ENCODE assay signal across 8 mouse cellular contexts in the genomic region with DNA sequence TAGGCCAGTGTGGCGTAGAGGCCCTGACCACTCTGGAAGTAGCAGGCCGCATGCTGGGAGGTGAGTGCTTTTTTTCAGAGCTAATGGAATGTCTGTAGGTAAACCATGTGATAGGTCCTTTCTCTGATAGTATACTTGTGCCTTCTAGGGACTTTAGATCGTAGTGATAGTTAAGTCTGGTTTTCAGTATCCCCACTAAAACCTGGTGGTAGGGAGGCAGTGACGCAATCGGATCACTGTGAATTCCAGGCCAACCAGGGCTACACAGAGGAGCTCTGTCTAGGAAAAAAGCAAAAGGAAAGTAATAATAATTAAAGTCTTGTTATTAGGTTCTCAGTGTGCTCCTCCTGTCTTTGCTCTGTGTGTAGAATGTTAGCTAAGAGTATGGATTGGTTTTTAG. TPM values are rescaled to one million over a fixed set of nuclear protein-coding genes. Genes with fewer than 3 reads are reported as not detected.
DNase-seq lines count a peak whose midpoint lies in the region; ATAC-seq and TF ChIP-seq lines count a peak whose summit lies in the region.

No protein-coding gene starts in this region.

- 43% methylated on average over 5 of the region's 5 CpGs for WGBS in forebrain, embryonic 12.5 days
- 13% methylated on average over 5 of the region's 5 CpGs for WGBS in liver, embryonic 12.5 days (ENCODE audit: insufficient replicate concordance)

- H3K4me2 ChIP-seq in forebrain, embryonic 12.5 days: peak overlapping the region; percentile 84
- peak overlapping the region; percentile 86 for H3K4me2 ChIP-seq in liver, embryonic 12.5 days

- DNase-seq in gastrocnemius, adult 2 months: no peak
- no peak for DNase-seq in gastrocnemius, postnatal 14 days
- peak; percentile 39 for DNase-seq in 3T3-L1 (ENCODE audit: low read depth, low spot score)
- no peak for DNase-seq in left cerebral cortex, adult 11 months (ENCODE audit: low spot score)
- no peak for DNase-seq in thymus, adult 18-20 months
- DNase-seq in cerebellum, adult 18-20 months: no peak

- peak overlapping the region; percentile 93 for H3K9ac ChIP-seq in forebrain, embryonic 12.5 days
- peak overlapping the region; percentile 94 for H3K9ac ChIP-seq in liver, embryonic 12.5 days

- H3K4me1 ChIP-seq in forebrain, embryonic 12.5 days: peaks cover 39% of the 10 kb centered on the region
- peaks cover 61% of the 10 kb centered on the region for H3K4me1 ChIP-seq in liver, embryonic 12.5 days

- H3K27ac ChIP-seq in gastrocnemius, adult 2 months: peak overlapping the region; percentile 98
- no peak overlapping the region; the same call in 1 of the 2 replicates for H3K27ac ChIP-seq in forebrain, embryonic 12.5 days
- peak overlapping the region; percentile 86 for H3K27ac ChIP-seq in liver, embryonic 12.5 days

- no peaks in the 10 kb centered on the region for H3K27me3 ChIP-seq in forebrain, embryonic 12.5 days
- no peaks in the 10 kb centered on the region for H3K27me3 ChIP-seq in liver, embryonic 12.5 days (replicated peaks)

- ATAC-seq in forebrain, embryonic 12.5 days (ENCODE audit: low FRiP score): no peak; the same call in 1 of the 2 replicates
- no peak for ATAC-seq in liver, embryonic 12.5 days

- TF ChIP-seq CTCF in gastrocnemius, adult 2 months (IDR thresholded peaks at IDR 0.05): no peak

- peak overlapping the region; percentile 74 for H3K4me3 ChIP-seq in gastrocnemius, adult 2 months
- peak overlapping the region; percentile 86 for H3K4me3 ChIP-seq in forebrain, embryonic 12.5 days (replicated peaks)
- peak overlapping the region; percentile 95 for H3K4me3 ChIP-seq in liver, embryonic 12.5 days

- peaks cover 46% of the 10 kb centered on the region for H3K36me3 ChIP-seq in forebrain, embryonic 12.5 days (replicated peaks)
- H3K36me3 ChIP-seq in liver, embryonic 12.5 days: peaks cover 57% of the 10 kb centered on the region

- no peaks in the 10 kb centered on the region for H3K9me3 ChIP-seq in forebrain, embryonic 12.5 days
- no peaks in the 10 kb centered on the region for H3K9me3 ChIP-seq in liver, embryonic 12.5 days (replicated peaks)

- intact Hi-C loops in gastrocnemius, adult 2 months (cut with DNase I): no loop called here
- intact Hi-C loops in gastrocnemius, postnatal 14 days (cut with DNase I; ENCODE audit: low total_unique reads): no loop called here

RNA-seq across cellular contexts. Expression of a gene that starts 0.9 kb away (rescaled TPM):
- 100 to 1,000 TPM; 410 to 473 TPM for total RNA-seq in gastrocnemius, adult 2 months (2021)
- total RNA-seq in gastrocnemius, postnatal 14 days (2021): 100 to 1,000 TPM; 481 to 546 TPM
- polyA plus RNA-seq in forebrain, embryonic 12.5 days (2016; fragmentation: Nextera tagmentation; extraction: Ambion mirVana): 652 and 668 TPM in 2 replicates
- 699 and 700 TPM in 2 replicates for polyA plus RNA-seq in liver, embryonic 12.5 days (2016; fragmentation: Nextera tagmentation; extraction: Ambion mirVana)

RNA-seq across cellular contexts. Expression of a gene that starts 0.9 kb away (rescaled TPM):
- 10 to 100 TPM; 24.6 to 30.9 TPM for total RNA-seq in gastrocnemius, adult 2 months (2021)
- total RNA-seq in gastrocnemius, postnatal 14 days (2021): 10 to 100 TPM; 29.1 to 30.6 TPM
- polyA plus RNA-seq in forebrain, embryonic 12.5 days (2016; fragmentation: Nextera tagmentation; extraction: Ambion mirVana): 74.7 and 76.7 TPM in 2 replicates
- polyA plus RNA-seq in liver, embryonic 12.5 days (2016; fragmentation: Nextera tagmentation; extraction: Ambion mirVana): 58.0 and 62.7 TPM in 2 replicates

RNA-seq across cellular contexts. Expression of a gene that starts 2.5 kb away (rescaled TPM):
- 1 to 10 TPM; 8.3 to 8.5 TPM for total RNA-seq in gastrocnemius, adult 2 months (2021)
- total RNA-seq in gastrocnemius, postnatal 14 days (2021): 1 to 10 TPM; 9.2 to 9.9 TPM
- polyA plus RNA-seq in forebrain, embryonic 12.5 days (2016; fragmentation: Nextera tagmentation; extraction: Ambion mirVana): 30.8 and 35.4 TPM in 2 replicates
- polyA plus RNA-seq in liver, embryonic 12.5 days (2016; fragmentation: Nextera tagmentation; extraction: Ambion mirVana): 31.1 and 31.8 TPM in 2 replicates

RNA-seq across cellular contexts. Expression of a gene that starts 9.7 kb away (rescaled TPM):
- total RNA-seq in gastrocnemius, adult 2 months (2021): 1 to 10 TPM; 4.6 TPM
- total RNA-seq in gastrocnemius, postnatal 14 days (2021): 1 to 10 TPM; 3.7 to 4.5 TPM
- 31.7 and 32.8 TPM in 2 replicates for polyA plus RNA-seq in forebrain, embryonic 12.5 days (2016; fragmentation: Nextera tagmentation; extraction: Ambion mirVana)
- polyA plus RNA-seq in liver, embryonic 12.5 days (2016; fragmentation: Nextera tagmentation; extraction: Ambion mirVana): 30.0 and 31.4 TPM in 2 replicates

RNA-seq across cellular contexts. Expression of a gene that starts 12.1 kb away (rescaled TPM):
- 10 to 100 TPM; 17.1 to 20.6 TPM for total RNA-seq in gastrocnemius, adult 2 months (2021)
- total RNA-seq in gastrocnemius, postnatal 14 days (2021): 10 to 100 TPM; 13.5 to 15.9 TPM
- 26.4 and 31.3 TPM in 2 replicates for polyA plus RNA-seq in forebrain, embryonic 12.5 days (2016; fragmentation: Nextera tagmentation; extraction: Ambion mirVana)
- 17.4 and 19.4 TPM in 2 replicates for polyA plus RNA-seq in liver, embryonic 12.5 days (2016; fragmentation: Nextera tagmentation; extraction: Ambion mirVana)
